Mouse (Mus musculus): Measurements from ENCODE around the gene Enox1. TPM values are rescaled to one million over a fixed set of nuclear protein-coding genes. Genes with fewer than 3 reads are reported as not detected.

Gene Enox1
- total RNA-seq (2023) = not detected

GRCm38 (mm10) chr14:77156222-77156910 lies at the start of gene Enox1:
Gene Enox1, plus strand, starts transcription at chr14:77156763.

Other genes with a start within 250 kb of the Enox1 start
- 0.83 TPM for gene Ccdc122, start 120.0 kb upstream of the Enox1 start, total RNA-seq (2023)
- gene Lacc1, start 119.9 kb upstream of the Enox1 start, total RNA-seq (2023) = 0.77 TPM